Mouse (Mus musculus) v-Abl transformed pro-B cells (cell line): ENCODE results near the gene Gif.

ENCODE experiments used
- in situ Hi-C, 2 experiments: fragments of 400-800 bp; cut with MboI; formaldehyde crosslinking; loops; one replicate each; pipeline ENCODE4 v1.15.1; 2025; ENCODE audit not compliant: unreplicated experiment in 2 of 2

Gene Gif

GRCm38 (mm10) chr19:11747298-11747697 lies at the start of gene Gif:
TSS of gene Gif (plus strand) at chr19:11747554.
- in situ Hi-C loops = no loop called here

GRCm38 (mm10) chr19:11698342-11698741 lies 49.0 kb upstream of the Gif start:
- in situ Hi-C loops = no loop called here

GRCm38 (mm10) chr19:11712451-11712850 lies 34.9 kb upstream of the Gif start:
- in situ Hi-C loops = no loop called here

GRCm38 (mm10) chr19:11720071-11720470 lies 27.3 kb upstream of the Gif start:
- in situ Hi-C loops = no loop called here

GRCm38 (mm10) chr19:11723870-11724269 lies 23.5 kb upstream of the Gif start:
- in situ Hi-C loops = no loop called here

- in situ Hi-C loops = no loop called here
Measured at GRCm38 (mm10) chr19:11724275-11724674, 23.1 kb upstream of the Gif start.

GRCm38 (mm10) chr19:11725915-11726314 lies 21.4 kb upstream of the Gif start:
- in situ Hi-C loops = no loop called here

GRCm38 (mm10) chr19:11727304-11727703 lies 20.1 kb upstream of the Gif start:
- in situ Hi-C loops = no loop called here

GRCm38 (mm10) chr19:11730278-11730677 lies 17.1 kb upstream of the Gif start:
- in situ Hi-C loops = no loop called here

- in situ Hi-C loops = no loop called here
Measured at GRCm38 (mm10) chr19:11736455-11736854, 10.9 kb upstream of the Gif start.

- in situ Hi-C loops = no loop called here
Measured at GRCm38 (mm10) chr19:11745680-11746079, 1.7 kb upstream of the Gif start.

- in situ Hi-C loops = loop anchor here (5.0 to 25.0 kb wide), 5 partner anchors 147 to 1047 kb away; partner anchors contain the start of gene Patl1 (in 1 of the 2)
Measured at GRCm38 (mm10) chr19:11765059-11765458, 17.7 kb downstream of the Gif start.

- in situ Hi-C loops = loop anchor here (5.0 to 25.0 kb wide), 5 partner anchors 146 to 1046 kb away; partner anchors contain the start of gene Patl1 (in 1 of the 2)
Measured at GRCm38 (mm10) chr19:11766413-11766812, 19.1 kb downstream of the Gif start.

GRCm38 (mm10) chr19:11768163-11768562 lies 20.8 kb downstream of the Gif start:
- in situ Hi-C loops = loop anchor here (5.0 to 25.0 kb wide), 5 partner anchors 144 to 1044 kb away; partner anchors contain the start of gene Patl1 (in 1 of the 2)

- in situ Hi-C loops = loop anchor here (5.0 to 25.0 kb wide), 5 partner anchors 143 to 1043 kb away; partner anchors contain the start of gene Patl1 (in 1 of the 2)
Measured at GRCm38 (mm10) chr19:11769257-11769920, 22.0 kb downstream of the Gif start.

- in situ Hi-C loops = loop anchor here (5.0 to 25.0 kb wide), 6 partner anchors 152 to 1042 kb away; no protein-coding TSS in a partner anchor
Measured at GRCm38 (mm10) chr19:11770205-11770892, 23.0 kb downstream of the Gif start, which contains the start of gene Mrpl16. TSS of gene Mrpl16 (plus strand) at chr19:11770391.

GRCm38 (mm10) chr19:11777191-11777865 lies 30.0 kb downstream of the Gif start:
- in situ Hi-C loops = loop anchor here (10.0 to 25.0 kb wide), 3 partner anchors 660 to 807 kb away; partner anchors contain the start of gene Pfpl (in 1 of the 2)

- in situ Hi-C loops = loop anchor here (10.0 to 25.0 kb wide), 2 partner anchors 629 to 652 kb away; partner anchors contain the start of genes Olfr1441 (in 1 of the 2) and Pfpl (in 1 of the 2)
Measured at GRCm38 (mm10) chr19:11785409-11786154, 38.2 kb downstream of the Gif start.

GRCm38 (mm10) chr19:11787826-11788225 lies 40.5 kb downstream of the Gif start:
- in situ Hi-C loops = loop anchor here (10.0 to 25.0 kb wide), 2 partner anchors 627 to 649 kb away; partner anchors contain the start of genes Olfr1441 (in 1 of the 2) and Pfpl (in 1 of the 2)

- in situ Hi-C loops = loop anchor here (10.0 to 25.0 kb wide), 2 partner anchors 626 to 648 kb away; partner anchors contain the start of genes Olfr1441 (in 1 of the 2) and Pfpl (in 1 of the 2)
Measured at GRCm38 (mm10) chr19:11788876-11789275, 41.5 kb downstream of the Gif start.
